Mouse (Mus musculus): ENCODE measurements around the gene Rab9.

DNA sequence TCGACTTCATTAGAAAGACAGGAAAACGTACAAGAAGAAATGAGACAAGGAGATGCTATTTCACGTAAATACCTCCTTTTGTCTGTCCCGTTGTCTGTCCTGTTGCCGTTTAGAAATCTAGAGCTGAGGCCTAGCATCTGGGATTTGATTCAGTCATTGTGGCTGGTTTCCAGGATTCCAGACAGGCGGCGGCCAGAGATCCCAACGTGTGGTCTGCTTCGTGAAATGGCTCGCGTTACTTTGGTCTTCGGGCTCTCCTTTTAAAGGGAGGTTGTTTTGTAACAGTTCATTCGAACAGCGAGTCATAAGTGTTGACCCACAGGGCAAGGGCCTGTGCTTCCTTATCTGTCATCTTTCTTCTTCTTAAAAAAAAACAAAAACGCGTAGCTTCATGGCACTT is 38.7 kb upstream of the Rab9 start, which contains the start of gene Tceanc:
- no peak for TF ChIP-seq CTCF (IDR thresholded peaks at IDR 0.05)
- no peak for TF ChIP-seq EP300 (IDR thresholded peaks at IDR 0.05)
